Mouse (Mus musculus) CD4-positive, CD25-positive, alpha-beta regulatory T cell, adult 2 months (primary cell): Measurements from ENCODE around the gene 2900011O08Rik.

Source experiments
- DNase-seq: peaks from one replicate; pipeline ENCODE4 v3.0.0-alpha.2; 2012; ENCODE audit warnings: low read depth, low spot score

The 2900011O08Rik gene

GRCm38 (mm10) chr16:14131838-14132237, 145.4 kb downstream of the 2900011O08Rik start:
- no peak for DNase-seq

- no peak for DNase-seq
Observed at GRCm38 (mm10) chr16:14135014-14135413, 148.6 kb downstream of the 2900011O08Rik start.

- no peak for DNase-seq
Observed at GRCm38 (mm10) chr16:14137976-14138561, 151.7 kb downstream of the 2900011O08Rik start.

- no peak for DNase-seq
Observed at GRCm38 (mm10) chr16:14139106-14139505, 152.7 kb downstream of the 2900011O08Rik start.

- DNase-seq = no peak
Observed at GRCm38 (mm10) chr16:14143298-14143697, 156.9 kb downstream of the 2900011O08Rik start.

- DNase-seq = peak; percentile 25
Observed at GRCm38 (mm10) chr16:14147712-14148111, 161.3 kb downstream of the 2900011O08Rik start.
